Mouse (Mus musculus) E14TG2a.4 (cell line): ENCODE results near the gene Itgb7.

Source experiments
- CTCF ChIP-seq: conservative IDR thresholded peaks from 2 replicates; pipeline ENCODE4 v1.5.1; 2014; ENCODE audit warnings: low read length
- NANOG ChIP-seq: IDR thresholded peaks from 2 replicates; pipeline ENCODE4 v1.6.1; 2014; ENCODE audit warnings: borderline replicate concordance, low read length, mixed read lengths
- POU5F1 ChIP-seq: IDR thresholded peaks from 2 replicates; pipeline ENCODE4 v1.6.1; 2014; ENCODE audit warnings: low read length, borderline replicate concordance

GRCm38 (mm10) chr15:102203835-102204381, 27.8 kb downstream of the Itgb7 start:
- TF ChIP-seq CTCF (no peak), POU5F1 (no peak), NANOG (no peak)
